Mouse (Mus musculus) embryonic fibroblast, embryonic 13.5 days (primary cell): ENCODE data around the gene Pik3cb.

Source experiments
- CTCF ChIP-seq: IDR thresholded peaks from 2 replicates; pipeline ENCODE4 v1.5.1; 2011; ENCODE audit warnings: mild to moderate bottlenecking, control low read depth, low read length, moderate library complexity, borderline replicate concordance; ENCODE audit not compliant: insufficient read depth
- POLR2A ChIP-seq: IDR thresholded peaks from 2 replicates; pipeline ENCODE4 v1.6.1; 2011; ENCODE audit warnings: low read depth, mild to moderate bottlenecking, control low read depth, low read length, moderate library complexity

DNA sequence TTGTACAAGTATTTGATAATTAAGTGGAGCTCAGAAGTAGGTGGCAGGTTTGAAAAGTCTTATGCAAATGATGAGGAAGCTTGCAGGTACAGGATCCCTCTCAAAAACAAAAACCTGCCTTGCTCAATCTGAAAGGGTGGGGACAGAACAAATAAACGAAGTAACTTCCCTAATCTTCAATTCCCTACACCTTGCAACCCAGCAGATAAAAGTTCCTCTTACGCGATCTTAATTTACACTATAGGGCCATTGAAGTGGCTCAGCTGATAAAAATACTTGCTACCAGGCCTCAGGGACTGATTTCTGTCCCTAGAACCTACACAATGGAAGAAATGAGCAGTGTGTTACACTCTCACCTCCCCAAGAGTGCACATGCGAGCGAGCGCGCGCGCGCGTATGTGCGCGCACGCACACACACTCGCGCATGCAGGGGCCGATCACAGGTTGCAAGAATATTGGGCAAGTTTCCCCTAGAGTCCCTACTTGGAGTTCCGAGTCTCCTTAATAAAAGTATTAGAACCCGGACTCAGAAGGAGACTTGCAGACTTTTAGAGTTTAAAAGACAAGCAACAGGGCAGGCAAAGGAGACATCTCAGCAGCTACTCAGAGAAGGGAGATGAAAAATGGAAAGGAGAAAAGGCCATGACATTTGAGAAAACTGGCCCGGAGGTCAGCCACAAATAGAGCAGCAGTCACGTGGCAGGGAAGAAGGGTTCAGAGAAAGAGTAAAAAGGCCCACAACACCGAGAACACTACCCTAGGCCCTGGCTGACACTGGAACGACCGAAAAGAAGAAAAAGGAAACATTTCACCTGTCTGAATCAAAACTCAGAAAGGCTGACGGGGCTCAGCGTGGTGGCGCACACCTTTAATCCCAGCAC is 6.7 kb upstream of the Pik3cb start:
- TF ChIP-seq CTCF (no peak), POLR2A (no peak)
